Mouse (Mus musculus): Measurements from ENCODE around the gene Kctd17. TPM values are rescaled to one million over a fixed set of nuclear protein-coding genes. Genes with fewer than 3 reads are reported as not detected.

Gene Kctd17
- polyA plus RNA-seq, 1 experiment from 2014 or later: 25.9 TPM

DNA sequence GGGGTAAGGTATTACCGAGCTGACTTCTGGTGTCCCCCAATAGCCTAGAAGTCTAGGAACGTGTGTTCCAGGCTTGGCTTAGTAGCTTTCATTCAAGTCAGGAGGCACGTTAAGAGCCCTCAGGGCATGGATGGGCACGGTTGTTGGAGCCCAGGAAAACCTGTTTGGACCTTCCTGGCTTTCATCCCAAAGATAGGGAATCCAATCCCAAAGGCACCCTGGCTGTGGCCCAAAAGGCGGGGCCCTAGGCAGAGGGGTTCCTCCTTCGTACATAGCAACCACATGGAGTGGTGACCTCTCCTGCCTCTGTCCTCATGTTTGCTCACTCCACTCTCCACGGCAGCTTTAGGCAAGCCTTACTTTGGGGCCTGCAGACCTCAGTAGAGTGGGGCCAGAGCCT, 25.9 kb upstream of the Kctd17 start:
- whole genome bisulfite sequencing: 54% methylated on average over 7 of the region's 7 CpGs
- H3K27ac ChIP-seq (replicated peaks): peak overlapping the region; percentile 66

DNA sequence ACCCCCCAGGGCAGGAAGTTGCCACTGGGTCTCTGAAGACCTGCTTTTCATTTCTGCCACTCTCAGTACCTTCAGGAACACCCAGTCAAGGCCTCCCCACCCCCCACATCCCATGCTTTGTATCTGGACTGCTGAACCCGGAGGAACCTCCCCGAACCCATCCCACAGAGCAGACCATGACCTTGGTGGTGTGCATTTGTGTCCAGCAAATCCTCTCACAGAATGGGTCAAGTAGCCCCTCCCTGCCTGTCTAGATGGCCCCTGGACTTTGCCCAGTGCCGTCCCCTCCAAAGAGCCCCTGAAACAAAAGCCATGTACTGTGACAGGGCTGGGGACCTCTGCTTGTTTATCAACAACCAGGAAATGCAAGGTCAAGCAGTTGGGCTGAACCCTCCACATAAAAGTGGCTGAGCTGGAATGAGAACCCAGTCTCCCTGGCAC, 25.0 kb upstream of the Kctd17 start:
- peak overlapping the region; percentile 3; the same call in 1 of the 2 replicates for H3K4me3 ChIP-seq (ENCODE audit: low read depth, low read length)
- H3K9ac ChIP-seq (ENCODE audit: low read length): peak overlapping the region; percentile 45
- peak overlapping the region; percentile 81 for H3K4me2 ChIP-seq (replicated peaks; ENCODE audit: low read depth)
- peaks cover 19% of the 10 kb centered on the region for H3K4me1 ChIP-seq (replicated peaks; ENCODE audit: control insufficient read depth, insufficient read depth)
- WGBS: 26% methylated on average over 3 of the region's 3 CpGs
- TF ChIP-seq CTCF (IDR thresholded peaks at IDR 0.05; ENCODE audit: low read depth): no peak
- no peak for TF ChIP-seq EP300 (optimal IDR thresholded peaks at IDR 0.05)
- H3K27ac ChIP-seq (replicated peaks): peak overlapping the region; percentile 66
- H3K9me3 ChIP-seq (ENCODE audit: control insufficient read depth, low read length): no peaks in the 10 kb centered on the region
- DNase-seq (ENCODE audit: low spot score) (peak; percentile 53), ATAC-seq (ENCODE audit: low FRiP score, low TSS enrichment) (no peak)
- H3K27me3 ChIP-seq (ENCODE audit: control insufficient read depth, insufficient read depth, low read length): no peaks in the 10 kb centered on the region
- H3K36me3 ChIP-seq (ENCODE audit: control insufficient read depth, insufficient read depth, low read length): no peaks in the 10 kb centered on the region

More for the DNA sequence above, 25.9 kb upstream of the Kctd17 start:
- H3K4me3 ChIP-seq (ENCODE audit: low read depth, low read length): no peak overlapping the region
- peak overlapping the region; percentile 27; the same call in 1 of the 2 replicates for H3K9ac ChIP-seq (ENCODE audit: low read length)
- H3K9me3 ChIP-seq (ENCODE audit: control insufficient read depth, low read length): no peaks in the 10 kb centered on the region
- no peaks in the 10 kb centered on the region for H3K27me3 ChIP-seq (ENCODE audit: control insufficient read depth, insufficient read depth, low read length)
- H3K4me2 ChIP-seq (replicated peaks; ENCODE audit: low read depth): peak overlapping the region; percentile 81; the same call in 1 of the 2 replicates
- no peak for TF ChIP-seq CTCF (IDR thresholded peaks at IDR 0.05; ENCODE audit: low read depth)
- TF ChIP-seq EP300 (optimal IDR thresholded peaks at IDR 0.05): no peak
- ATAC-seq (ENCODE audit: low FRiP score, low TSS enrichment) (peak; percentile 55), DNase-seq (ENCODE audit: low spot score) (peak; percentile 89)
- peaks cover 19% of the 10 kb centered on the region for H3K4me1 ChIP-seq (replicated peaks; ENCODE audit: control insufficient read depth, insufficient read depth)
- no peaks in the 10 kb centered on the region for H3K36me3 ChIP-seq (ENCODE audit: control insufficient read depth, insufficient read depth, low read length)

DNA sequence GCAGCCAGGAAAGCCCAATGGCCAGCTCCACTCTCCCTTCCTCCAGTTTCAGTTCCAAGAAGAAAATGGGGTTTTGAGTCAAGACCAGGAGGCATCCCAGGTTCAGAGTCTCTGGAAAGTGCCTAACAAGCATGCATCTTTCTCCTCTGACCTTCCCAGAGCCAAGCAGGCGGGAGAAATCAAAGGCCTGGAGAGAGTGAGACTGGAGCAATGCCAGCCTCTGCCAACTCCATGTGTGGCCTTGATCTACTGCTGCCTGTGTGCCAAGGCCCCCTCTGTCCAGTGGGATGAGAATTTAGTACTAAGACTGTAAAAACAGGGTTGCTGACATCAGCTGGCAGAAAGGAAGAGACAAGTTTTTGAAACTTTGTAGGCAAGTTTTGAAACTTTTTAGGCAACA, 24.5 kb upstream of the Kctd17 start:
- peak overlapping the region; percentile 45; the same call in 1 of the 2 replicates for H3K9ac ChIP-seq (ENCODE audit: low read length)
- H3K9me3 ChIP-seq (ENCODE audit: control insufficient read depth, low read length): no peaks in the 10 kb centered on the region
- H3K4me3 ChIP-seq (ENCODE audit: low read depth, low read length): 0 out of 2 replicates have a peak overlapping the region, but pooled peaks have one; percentile 10
- no peaks in the 10 kb centered on the region for H3K36me3 ChIP-seq (ENCODE audit: control insufficient read depth, insufficient read depth, low read length)
- no peak for ATAC-seq (ENCODE audit: low FRiP score, low TSS enrichment)
- H3K27me3 ChIP-seq (ENCODE audit: control insufficient read depth, insufficient read depth, low read length): no peaks in the 10 kb centered on the region
- peak overlapping the region; percentile 81 for H3K4me2 ChIP-seq (replicated peaks; ENCODE audit: low read depth)
- peak overlapping the region; percentile 66 for H3K27ac ChIP-seq (replicated peaks)
- peaks cover 21% of the 10 kb centered on the region for H3K4me1 ChIP-seq (replicated peaks; ENCODE audit: control insufficient read depth, insufficient read depth)
- WGBS: 5% methylated on average over 1 of the region's 1 CpGs
- peak; percentile 57 for DNase-seq (ENCODE audit: low spot score)
- TF ChIP-seq EP300 (optimal IDR thresholded peaks at IDR 0.05): no peak
- no peak for TF ChIP-seq CTCF (IDR thresholded peaks at IDR 0.05; ENCODE audit: low read depth)

DNA sequence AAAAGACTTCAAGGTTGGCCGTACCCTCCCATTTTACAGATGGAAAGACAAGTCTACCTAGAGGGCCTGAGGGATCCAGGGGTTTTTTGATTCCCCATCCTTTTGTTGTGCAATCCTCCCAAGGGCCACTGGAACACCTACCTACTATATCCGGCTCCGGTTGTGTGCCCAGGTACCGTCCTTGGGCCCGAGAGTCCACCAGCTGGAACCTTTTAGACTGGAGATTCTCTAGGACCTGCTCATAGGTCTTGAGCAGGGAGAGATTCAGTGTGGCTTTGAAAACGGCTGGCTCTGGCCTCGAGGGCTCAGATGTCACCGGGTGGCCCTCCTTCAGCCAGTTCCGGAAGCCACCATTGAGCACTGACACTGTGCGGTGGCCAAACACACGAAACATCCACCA, 23.3 kb upstream of the Kctd17 start:
- Histone ChIP-seq H3K27me3 (ENCODE audit: control insufficient read depth, insufficient read depth, low read length) (no peaks in the 10 kb centered on the region), H3K9me3 (ENCODE audit: control insufficient read depth, low read length) (no peaks in the 10 kb centered on the region), H3K4me1 (replicated peaks; ENCODE audit: control insufficient read depth, insufficient read depth) (peaks cover 21% of the 10 kb centered on the region), H3K4me2 (replicated peaks; ENCODE audit: low read depth) (peak overlapping the region; percentile 81), H3K4me3 (ENCODE audit: low read depth, low read length) (peak overlapping the region; percentile 76), H3K27ac (replicated peaks) (peak overlapping the region; percentile 98), H3K36me3 (ENCODE audit: control insufficient read depth, insufficient read depth, low read length) (no peaks in the 10 kb centered on the region), H3K9ac (ENCODE audit: low read length) (peak overlapping the region; percentile 54)
- TF ChIP-seq CTCF (IDR thresholded peaks at IDR 0.05; ENCODE audit: low read depth): no peak
- TF ChIP-seq EP300 (optimal IDR thresholded peaks at IDR 0.05): no peak
- ATAC-seq (ENCODE audit: low FRiP score, low TSS enrichment) (no peak), DNase-seq (ENCODE audit: low spot score) (no peak)
- WGBS: 49% methylated on average over 11 of the region's 11 CpGs

DNA sequence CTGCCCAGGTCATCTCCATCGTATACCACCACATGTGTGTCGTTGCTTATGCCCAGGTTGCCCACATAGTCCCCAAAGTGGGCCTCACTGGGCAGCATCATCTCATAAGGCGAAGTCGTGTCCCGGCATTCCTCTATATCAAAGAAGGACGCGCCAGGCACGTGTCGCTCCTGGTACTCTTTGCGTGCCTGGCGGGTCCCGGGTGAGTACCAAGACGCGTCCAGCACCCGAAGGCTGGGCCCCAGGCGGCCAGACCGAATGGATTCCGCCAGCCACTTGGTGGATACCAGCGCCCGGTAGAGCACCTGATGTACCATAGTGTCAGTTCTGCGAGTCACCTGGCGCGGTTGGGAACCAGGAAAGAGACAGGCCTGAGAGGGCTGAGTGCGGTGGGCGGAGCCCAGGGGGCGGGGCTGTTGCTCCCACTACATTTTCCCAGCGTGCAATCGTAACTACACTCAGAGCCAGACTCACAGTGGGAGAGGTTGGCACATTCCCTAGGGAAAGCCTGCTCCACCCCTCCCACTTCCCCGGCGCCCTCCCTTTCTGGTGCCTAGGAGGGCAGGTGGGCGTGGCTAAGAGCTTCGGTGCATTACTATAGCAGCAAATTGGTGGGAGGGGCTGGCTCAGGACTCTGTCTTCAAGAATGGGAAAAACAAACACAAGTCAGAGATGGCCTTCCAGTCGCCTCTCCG, 22.7 kb upstream of the Kctd17 start, which contains the start of gene Tst:
Gene Tst (minus strand): TSS at position 391 of the 695 bp plus-strand sequence.
- ATAC-seq (ENCODE audit: low FRiP score, low TSS enrichment) (peak; percentile 83), DNase-seq (ENCODE audit: low spot score) (peak; percentile 97)
- H3K4me3 ChIP-seq (ENCODE audit: low read depth, low read length): peak within 1 kb of the TSS; percentile 76
- H3K9ac ChIP-seq (ENCODE audit: low read length): peak within 1 kb of the TSS; percentile 85
- WGBS: under 1% methylated on average over 33 of the region's 34 CpGs
- H3K9me3 ChIP-seq (ENCODE audit: control insufficient read depth, low read length): no peaks in the 10 kb centered on the region
- H3K4me2 ChIP-seq (replicated peaks; ENCODE audit: low read depth): peak within 1 kb of the TSS; percentile 81
- no peak for TF ChIP-seq EP300 (optimal IDR thresholded peaks at IDR 0.05)
- no peak for TF ChIP-seq CTCF (IDR thresholded peaks at IDR 0.05; ENCODE audit: low read depth)
- peaks cover 21% of the 10 kb centered on the region for H3K4me1 ChIP-seq (replicated peaks; ENCODE audit: control insufficient read depth, insufficient read depth)
- no peaks in the 10 kb centered on the region for H3K27me3 ChIP-seq (ENCODE audit: control insufficient read depth, insufficient read depth, low read length)
- no peaks in the 10 kb centered on the region for H3K36me3 ChIP-seq (ENCODE audit: control insufficient read depth, insufficient read depth, low read length)
- peak within 1 kb of the TSS; percentile 98 for H3K27ac ChIP-seq (replicated peaks)
